Mouse (Mus musculus): ENCODE data around the gene Tmx1. TPM values are rescaled to one million over a fixed set of nuclear protein-coding genes. Genes with fewer than 3 reads are reported as not detected.

Gene Tmx1
- total RNA-seq, 2 experiments from 2014 or later: 28.7 to 30.2 TPM

DNA sequence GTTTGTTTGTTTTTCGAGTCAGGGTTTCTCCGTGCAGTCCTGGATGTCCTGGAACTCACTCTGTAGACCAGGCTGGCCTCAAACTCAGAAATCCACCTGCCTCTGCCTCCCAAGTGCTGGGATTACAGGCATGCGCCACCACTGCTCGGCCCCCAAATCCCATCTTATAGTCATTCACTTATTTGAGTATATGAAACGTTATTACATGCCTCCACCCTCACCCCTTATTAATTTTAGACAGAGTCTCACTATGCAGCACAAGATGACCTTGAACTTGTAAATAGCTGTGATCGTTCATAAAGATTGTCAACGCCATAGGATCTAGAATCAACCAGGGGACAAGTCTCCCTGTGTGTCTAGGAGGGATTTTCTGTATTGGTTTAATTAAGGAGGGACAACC lies 33.1 kb downstream of the Tmx1 start:
- DNase-seq (ENCODE audit: low spot score in 2 of 2): no peak

DNA sequence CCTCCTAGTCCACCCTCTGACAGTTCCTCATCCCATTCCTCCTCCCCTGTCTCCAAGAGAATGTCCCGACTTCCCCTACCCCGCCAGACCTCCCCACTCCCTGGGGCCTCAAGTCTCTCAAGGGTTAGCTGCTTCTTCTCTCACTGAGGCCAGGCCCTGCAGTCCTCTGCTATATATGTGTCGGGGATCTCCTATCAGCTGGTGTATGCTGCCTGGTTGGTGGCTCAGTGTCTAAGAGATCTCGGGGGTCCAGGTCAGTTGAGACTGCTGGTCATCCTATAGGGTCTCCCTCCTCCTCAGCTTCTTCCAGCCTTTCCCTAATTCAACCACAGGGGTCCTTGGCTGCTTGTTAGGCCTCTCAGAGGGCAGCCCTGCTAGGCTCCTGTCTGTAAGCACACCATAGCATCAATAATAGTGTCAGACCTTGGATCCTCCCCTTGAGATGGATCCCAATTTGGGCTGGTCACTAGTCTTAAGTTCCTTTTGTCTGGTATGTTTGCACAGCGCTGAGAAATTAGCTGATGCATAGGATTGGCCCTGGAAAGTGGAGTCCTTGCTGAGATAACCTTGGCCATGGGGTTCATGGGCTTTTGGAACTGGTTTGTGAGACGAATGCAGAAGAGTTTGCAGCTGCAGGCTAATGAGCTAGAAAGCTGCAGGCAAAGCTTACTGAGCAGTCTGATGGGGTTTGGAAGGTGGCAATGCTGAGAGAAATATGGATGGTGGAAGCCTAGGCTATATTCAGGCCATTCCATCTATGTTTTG lies 34.0 kb downstream of the Tmx1 start:
- DNase-seq (ENCODE audit: low spot score in 2 of 2): no peak

DNA sequence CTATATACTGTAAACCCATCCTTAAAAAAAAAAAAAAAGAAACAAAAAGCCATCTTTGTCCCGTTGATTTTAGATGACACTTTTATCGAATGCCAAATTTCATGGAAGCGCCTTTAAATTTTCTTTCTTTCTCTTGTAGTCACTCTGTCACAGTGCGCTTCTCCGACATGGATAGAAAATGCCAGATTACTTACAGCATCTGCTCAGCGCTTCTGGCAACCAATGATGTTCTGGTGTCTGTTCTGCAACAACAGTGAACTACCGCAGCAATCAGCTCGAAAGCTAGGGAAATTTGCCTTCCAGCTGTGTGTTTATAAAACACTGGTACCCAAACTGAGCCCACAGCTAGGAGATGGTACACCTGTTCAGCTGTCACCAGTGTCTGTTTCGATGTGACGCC lies 39.5 kb downstream of the Tmx1 start:
- DNase-seq (ENCODE audit: low spot score in 2 of 2): no peak

DNA sequence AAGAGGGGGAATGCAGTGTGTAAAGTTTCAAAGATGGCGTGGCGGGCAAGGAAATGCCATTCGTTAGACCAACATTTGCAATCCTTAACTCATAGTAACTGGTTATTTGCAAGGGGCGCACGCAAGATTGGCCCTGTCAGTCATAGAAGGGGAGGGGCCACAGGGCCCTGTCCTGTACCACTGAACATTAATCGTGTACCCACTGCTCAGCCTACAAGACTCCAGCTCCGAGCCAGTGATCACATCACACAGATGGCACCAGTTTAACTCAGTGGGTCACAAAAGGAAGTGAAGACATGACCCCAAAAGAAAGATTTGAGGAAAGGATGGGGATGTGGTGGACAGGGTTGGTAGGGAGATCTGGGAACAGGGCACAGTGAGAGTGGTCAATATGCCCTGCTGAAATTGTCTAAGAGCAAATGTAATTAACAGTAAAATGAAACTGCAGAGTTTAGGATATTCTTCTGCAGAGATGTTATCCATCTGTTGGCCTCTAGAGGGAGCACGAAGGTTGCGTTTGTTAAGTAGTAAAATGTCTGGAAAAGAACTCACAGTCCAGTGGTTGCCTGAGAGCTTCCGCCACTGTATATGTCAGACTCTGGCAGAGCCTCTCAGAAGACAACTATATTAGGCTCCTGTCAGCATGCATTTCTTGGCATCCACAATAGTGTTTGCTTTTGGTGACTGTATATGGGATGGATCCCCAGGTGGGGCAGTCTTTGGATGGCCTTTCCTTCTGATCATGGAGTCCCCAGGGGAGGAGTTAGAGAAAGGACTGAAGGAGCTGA lies 41.8 kb downstream of the Tmx1 start:
- DNase-seq (ENCODE audit: low spot score in 2 of 2): peak in 1 of 2 experiments; percentile 49

DNA sequence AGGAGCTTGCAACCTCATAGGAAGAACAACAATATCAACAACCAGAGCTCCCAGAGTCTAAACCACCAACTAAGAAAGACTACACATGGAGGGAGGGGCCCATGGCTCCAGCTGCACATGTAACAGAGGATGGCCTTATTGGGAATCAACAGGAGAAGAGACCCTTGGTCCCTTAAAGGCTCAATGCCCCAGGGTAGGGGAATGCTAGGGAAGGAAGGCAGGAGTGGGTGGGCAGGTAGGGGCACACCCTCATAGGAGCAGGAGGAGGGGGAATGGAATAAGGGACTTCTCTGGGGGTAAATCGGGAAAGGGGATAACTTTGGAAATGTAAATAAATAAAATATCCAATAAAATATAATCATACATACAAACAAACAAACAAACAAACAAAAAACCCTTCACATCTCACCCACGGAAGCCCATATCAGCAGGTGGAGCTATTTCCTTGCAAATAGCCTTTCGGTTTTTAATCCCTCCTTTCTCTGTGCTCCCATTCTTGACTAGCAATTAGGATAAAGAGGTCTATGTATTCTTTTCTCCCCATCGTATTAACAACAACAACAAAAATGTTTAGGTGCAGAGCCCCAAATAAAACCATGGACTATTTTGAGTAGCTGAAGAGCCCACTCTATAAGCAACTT lies 42.5 kb downstream of the Tmx1 start:
- DNase-seq (ENCODE audit: low spot score in 2 of 2): peak in 1 of 2 experiments; percentile 35

DNA sequence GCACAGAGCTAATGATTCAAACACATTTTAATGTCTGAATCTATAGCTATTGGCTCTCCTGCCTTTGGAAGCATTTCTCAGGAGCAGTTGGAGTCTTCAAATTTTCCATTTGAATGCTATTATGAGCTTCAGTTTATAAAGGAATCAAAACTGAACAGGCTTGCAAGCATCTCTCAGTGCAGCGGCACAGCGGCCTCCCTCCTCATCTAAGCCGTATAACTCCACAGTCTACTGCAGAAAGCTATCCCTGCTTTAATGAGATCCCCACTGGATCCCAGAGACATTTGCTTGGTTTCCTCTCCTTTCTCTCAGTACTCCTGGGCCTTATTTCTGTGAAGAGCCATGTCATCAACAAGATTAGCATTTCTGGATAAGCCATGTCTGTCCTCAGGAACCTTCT lies 45.2 kb downstream of the Tmx1 start:
- no peak for DNase-seq (ENCODE audit: low spot score in 2 of 2)

DNA sequence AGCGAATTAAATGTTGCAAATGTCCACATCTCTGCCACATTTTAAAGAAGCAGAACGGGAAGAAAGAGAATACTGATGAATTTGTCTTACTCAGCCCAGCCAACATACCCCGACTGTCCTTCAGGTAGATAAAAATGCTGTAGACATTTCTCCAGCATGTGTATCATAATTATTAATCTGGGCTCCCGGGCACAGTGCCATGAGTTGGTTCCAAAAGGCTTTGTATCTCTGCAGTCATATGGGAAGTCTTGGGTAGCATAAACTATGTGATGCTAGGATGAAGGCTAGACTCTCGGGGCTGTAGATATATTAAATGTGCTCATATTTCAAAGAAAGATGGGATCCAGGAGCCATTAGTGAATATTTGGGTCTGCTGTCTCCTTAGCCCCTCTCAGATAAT lies 53.1 kb downstream of the Tmx1 start:
- DNase-seq (ENCODE audit: low spot score in 2 of 2): no peak

DNA sequence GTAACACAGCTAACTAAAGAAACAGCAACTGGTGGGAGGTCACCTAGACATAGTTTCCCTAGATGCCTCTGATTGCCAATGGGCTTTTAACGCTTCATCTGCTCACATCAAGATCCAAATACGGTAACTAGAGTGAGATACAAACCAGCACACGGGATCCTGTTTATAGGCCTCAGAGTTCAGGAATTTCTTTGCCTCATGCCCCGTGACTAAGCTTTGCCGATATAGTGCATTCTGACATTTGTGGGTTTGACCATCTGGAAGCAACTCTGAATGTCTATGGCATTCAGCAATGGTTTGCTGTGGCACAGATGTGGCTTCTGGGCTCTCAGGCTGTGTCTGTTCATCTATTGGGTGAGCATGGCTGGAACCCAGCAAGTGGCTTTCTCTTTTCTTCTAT lies 59.1 kb downstream of the Tmx1 start:
- no peak for DNase-seq (ENCODE audit: low spot score in 2 of 2)

DNA sequence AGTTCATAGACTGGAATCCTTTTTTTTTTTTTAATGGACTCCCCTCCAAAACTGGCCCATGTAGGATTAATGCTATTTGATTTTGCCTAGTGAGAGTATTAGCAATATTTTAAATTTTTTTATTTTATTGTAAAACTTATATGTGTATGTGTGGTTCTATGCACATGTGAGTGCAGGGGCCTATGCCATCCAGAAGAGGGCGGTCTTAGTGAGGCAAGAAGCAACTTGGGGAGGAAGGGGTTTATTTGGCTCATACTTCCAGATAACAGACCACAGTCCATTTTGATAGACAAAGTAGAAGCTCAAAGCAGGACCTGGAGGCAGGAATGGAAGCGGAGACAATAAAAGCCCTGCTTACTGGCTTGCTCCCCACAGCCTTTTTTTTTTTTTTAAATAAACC lies 59.5 kb downstream of the Tmx1 start:
- DNase-seq (ENCODE audit: low spot score in 2 of 2): no peak

Other genes starting within 250 kb of the Tmx1 start
- gene Pygl, start 221.6 kb upstream of the Tmx1 start, total RNA-seq (2021): 1 to 10 TPM; 3.8 to 5.8 TPM
- gene Trim9, start 105.5 kb upstream of the Tmx1 start, total RNA-seq (2021): 100 to 1,000 TPM; 344 to 385 TPM

Measured in left cerebral cortex, adult 18-20 months (tissue).